Mouse (Mus musculus): ENCODE measurements at regions not wholly inside any gene's neighbourhood (a gene's known extent, or its start where the extent isn't known, plus 50 kb on each side); places are given as distances from the start of the nearest gene placed in this dataset.
A peak's percentile ranks its signal among the peaks of the same experiment; 100 is the strongest.
"Not testable (repeated sequence)": the region's sequence is repeated elsewhere in the genome, so short reads cannot be mapped to it uniquely, and the experiment has no call there.

DNA sequence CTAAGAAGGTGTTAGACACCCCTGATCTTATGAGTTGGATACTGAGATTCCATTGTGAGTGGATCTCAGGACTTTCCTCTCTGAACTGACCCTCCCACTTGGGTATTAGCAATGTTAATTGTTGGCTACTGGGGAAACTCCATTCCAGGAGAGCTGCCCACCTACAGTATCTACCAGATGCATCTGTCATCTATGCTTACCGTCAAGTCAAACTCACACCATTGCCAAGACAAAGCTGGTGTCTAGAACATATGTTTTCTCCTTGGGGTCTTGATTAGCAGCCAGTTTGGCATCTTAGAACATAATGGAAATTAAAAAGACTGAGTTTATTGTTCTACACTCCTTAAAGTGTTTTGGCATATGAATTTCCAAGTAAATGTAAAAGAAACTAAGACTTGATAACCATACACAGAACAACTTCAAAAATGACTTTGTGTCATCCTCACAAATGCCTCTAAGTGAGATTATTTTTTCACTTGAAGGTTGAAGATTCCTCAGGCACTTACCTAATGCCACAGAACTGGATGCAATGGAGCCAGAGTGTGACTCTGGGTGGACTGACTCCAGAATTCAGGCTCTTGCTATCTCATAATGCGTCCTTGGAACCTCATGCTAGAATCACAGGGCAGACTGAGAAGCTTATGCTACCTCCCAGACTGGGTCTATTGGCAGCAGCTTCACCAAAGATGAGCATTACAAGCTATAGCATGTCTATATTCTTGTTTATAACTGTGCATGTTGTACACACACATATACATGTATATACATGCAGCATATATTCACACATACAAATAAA, 107.5 kb upstream of the Rnf152 start:
- no peak for DNase-seq (ENCODE audit: low spot score)

GRCm38 (mm10) chr1:105462695-105463094, 106.2 kb upstream of the Rnf152 start:
- DNase-seq (ENCODE audit: low spot score), result no peak

DNA sequence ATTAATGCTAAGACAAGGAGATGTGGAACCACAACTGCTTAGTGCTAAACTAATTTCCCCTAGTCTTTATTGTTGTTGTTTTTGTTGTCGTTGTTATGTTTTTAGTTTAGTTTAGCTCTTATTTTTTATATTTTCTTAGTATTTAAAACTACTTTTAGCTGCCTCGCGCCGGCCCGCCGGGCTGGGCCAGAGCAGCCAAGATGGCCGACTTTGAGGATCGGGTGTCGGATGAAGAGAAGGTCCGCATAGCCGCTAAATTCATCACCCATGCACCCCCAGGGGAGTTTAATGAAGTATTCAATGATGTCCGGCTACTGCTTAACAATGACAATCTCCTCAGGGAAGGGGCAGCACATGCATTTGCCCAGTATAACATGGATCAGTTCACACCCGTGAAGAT, 99.3 kb upstream of the Rnf152 start:
- not testable (repeated sequence) for DNase-seq (ENCODE audit: low spot score)

DNA sequence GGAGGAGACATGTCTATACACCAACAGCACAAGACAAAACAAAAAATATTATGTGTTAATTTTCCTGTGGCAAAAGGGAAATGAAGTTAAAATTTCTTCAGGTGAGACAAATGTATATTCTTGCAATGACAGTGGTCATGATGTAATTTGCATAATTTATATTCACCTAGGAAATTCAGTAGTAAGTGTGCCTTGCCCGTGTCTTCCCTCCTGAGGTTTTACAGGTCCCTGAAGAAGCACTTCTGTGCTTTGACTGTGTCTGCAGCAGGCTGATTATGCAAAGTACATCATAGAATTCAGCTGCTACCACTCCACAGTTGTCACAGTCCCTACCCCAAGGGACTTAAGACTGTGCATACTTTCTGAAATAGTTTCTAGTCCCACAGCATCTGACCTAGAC, 98.2 kb upstream of the Rnf152 start:
- no peak for DNase-seq (ENCODE audit: low spot score)

- DNase-seq (ENCODE audit: low spot score), result no peak
Observed at GRCm38 (mm10) chr1:105446212-105446611, 89.7 kb upstream of the Rnf152 start.

DNA sequence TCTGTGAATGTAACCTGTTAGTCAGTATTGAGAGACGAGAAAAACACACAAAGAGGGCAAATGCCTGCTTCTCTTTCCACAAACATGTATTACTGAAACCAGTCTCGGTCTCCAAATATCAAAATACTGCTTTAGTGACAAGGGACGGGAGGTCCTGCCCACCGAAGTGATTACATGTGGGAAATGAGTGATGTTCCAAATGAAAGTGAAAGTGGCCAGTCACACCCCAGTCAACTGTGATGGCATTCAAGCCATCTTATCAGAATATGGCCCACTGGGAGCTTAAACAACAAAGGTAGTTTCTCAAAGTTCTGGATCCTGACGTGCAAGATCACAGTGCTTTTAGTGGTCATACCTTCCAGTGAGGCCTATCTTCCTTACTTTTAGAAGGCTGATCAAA, 87.0 kb upstream of the Rnf152 start:
- no peak for DNase-seq (ENCODE audit: low spot score)

GRCm38 (mm10) chr1:105440296-105440695, 83.8 kb upstream of the Rnf152 start:
- DNase-seq (ENCODE audit: low spot score), result peak; percentile 16

GRCm38 (mm10) chr1:105434631-105435403, 78.3 kb upstream of the Rnf152 start:
- no peak for DNase-seq (ENCODE audit: low spot score)

DNA sequence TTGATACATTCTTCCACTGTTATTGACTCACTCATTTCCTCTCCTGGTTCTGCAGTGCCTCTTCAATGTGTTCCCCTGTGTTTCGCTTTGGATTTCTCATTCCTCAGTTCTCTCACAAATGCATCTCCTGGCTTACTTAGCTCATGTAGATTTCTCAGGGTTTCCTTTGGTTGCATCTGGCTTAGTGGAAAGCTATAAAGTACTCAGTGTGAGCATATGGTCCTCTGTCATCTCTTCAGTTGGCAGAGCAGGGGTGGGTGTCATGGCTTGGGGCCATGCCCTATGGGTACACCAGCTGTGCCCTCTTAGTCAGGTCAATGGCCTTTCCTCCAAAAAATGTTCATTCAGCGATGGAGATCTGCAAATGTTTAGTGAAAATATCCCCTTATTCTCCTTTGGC, 77.4 kb upstream of the Rnf152 start:
- no peak for DNase-seq (ENCODE audit: low spot score)

GRCm38 (mm10) chr1:105431803-105432202, 75.3 kb upstream of the Rnf152 start:
- no peak for DNase-seq (ENCODE audit: low spot score)

DNA sequence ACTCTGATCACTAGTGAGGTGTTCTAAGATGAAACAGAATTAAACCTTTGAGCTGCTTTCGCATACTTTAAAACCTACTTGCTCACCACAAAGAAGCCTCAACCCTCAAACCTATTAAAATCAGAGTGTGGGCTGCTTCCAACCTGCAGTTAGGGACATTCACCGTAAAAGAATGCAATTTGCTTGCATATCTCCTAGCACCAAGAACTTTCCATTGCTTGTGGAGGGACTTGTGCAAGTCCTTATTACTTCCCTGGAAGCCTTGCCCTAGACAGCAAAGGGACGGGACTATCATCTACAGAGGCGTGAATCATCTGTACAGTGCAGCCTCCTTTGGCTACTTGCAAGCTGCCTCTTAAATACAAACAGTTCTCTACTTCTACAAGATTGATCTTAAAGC, 74.2 kb upstream of the Rnf152 start:
- no peak for DNase-seq (ENCODE audit: low spot score)

DNA sequence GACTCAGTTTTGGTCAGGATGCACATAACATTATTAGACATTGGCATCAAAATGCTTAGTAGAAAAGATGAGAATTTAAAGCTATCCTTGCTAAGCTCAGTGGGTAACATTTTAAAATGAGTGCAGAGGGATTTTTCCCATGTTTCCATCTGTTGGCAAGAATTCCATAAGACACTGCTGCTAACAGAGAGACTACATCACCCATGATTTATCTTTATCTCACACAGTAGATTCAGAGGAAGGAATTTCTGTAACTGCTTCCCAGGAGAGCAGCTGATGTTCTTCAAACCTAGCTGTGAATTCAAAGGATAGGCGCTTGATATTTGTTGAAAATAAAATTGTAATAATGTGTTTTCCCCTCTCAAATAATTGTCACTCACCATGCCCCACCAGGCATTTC, 71.7 kb upstream of the Rnf152 start:
- DNase-seq (ENCODE audit: low spot score), result no peak

DNA sequence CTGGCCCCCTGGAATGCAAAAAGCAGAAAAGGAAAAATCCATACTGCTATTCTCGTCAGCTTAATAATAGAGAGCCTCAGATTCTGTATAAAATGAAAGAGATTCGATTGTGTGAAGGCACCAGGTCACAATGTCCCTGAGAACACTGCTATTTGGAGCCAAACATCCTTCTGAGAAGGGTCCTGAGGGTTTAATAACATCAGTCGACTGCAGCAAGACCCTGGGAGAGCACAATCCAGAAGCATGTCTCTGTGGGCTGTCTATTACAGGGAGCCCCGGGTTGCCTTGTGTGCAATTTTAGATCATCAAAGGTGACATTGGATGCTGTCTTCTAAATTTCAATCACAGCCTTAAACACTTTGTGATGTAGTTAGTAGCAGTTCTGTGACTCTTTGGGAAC, 69.6 kb upstream of the Rnf152 start:
- DNase-seq (ENCODE audit: low spot score), result no peak

DNA sequence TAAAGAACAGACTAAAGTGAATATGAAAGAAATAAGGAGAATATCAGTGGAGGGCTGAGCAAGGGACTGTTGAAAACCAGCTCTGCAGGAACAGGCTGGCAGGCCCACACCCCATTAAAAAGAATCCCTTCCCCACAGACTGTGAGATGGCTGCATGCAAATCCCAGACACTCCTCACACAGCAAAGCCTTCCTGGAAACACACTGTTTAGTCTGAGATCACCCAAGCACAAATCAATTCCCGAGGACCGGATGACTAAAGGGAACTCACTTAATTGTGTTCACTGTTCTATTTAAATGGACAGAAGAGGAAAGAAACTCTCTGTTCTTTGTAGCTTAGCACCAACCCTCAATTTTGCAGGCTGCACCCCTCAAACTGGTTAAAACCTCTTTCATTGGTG, 66.9 kb upstream of the Rnf152 start:
- DNase-seq (ENCODE audit: low spot score), result no peak

- no peak for DNase-seq (ENCODE audit: low spot score)
Observed at GRCm38 (mm10) chr1:105422945-105423344, 66.4 kb upstream of the Rnf152 start.

DNA sequence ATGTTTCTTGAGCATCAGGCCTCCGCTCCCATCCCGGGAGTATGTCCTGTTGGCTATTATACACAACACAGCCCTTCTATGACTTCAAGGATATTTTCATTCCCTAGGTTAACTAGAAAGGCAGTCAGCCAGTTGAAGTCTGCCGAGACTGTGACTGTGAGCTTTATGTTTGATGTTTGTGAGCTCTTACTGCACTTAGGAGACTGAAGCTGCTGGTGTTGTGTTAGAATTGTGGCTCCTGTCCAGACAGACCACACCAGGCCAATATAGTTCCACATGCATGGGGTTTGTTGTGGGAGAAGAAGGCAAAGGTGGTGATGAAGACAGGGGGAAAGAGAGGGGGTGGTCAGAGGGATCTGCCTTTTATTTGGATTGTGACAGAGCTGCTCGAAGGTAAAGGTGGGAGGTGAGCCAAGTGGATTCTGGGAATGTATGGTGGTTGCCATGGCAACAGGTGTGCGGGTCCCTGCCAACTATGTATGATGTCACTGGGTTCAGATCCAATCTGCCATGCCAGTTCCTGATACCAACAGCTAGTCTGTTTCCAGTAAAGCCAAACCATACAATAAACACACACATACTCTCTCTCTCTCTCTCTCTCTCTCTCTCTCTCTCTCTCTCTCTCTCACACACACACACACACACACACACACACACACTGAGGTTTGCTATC, 64.0 kb upstream of the Rnf152 start:
- DNase-seq (ENCODE audit: low spot score), result no peak

Data from embryo, embryonic 10 days (tissue).